In genomic region chr17:44188769-44189145, GRCm38 (mm10) we compare ENCODE assay signal across 8 mouse cellular contexts. TPM values are rescaled to one million over a fixed set of nuclear protein-coding genes. Genes with fewer than 3 reads are reported as not detected.
DNase-seq lines count a peak whose midpoint lies in the region; ATAC-seq and TF ChIP-seq lines count a peak whose summit lies in the region.

No protein-coding gene starts in this region.

- H3K79me2 ChIP-seq in CH12.LX (replicated peaks; ENCODE audit: control insufficient read depth, extremely low read depth, insufficient read depth, poor library complexity, severe bottlenecking), result no peaks in the 10 kb centered on the region

- TF ChIP-seq RAD21 in CH12.LX (IDR thresholded peaks at IDR 0.05; ENCODE audit: low read depth, low read length), result no peak

- no peak for TF ChIP-seq CTCF in CH12.LX (conservative IDR thresholded peaks at IDR 0.05 in 1 of 2, IDR thresholded peaks at IDR 0.05 in 1 of 2; ENCODE audit: low read depth in 2 of 2, low read length in 2 of 2)
- no peak for TF ChIP-seq CTCF in hindbrain, postnatal 0 days (IDR thresholded peaks at IDR 0.05; ENCODE audit: low read depth)

- no peaks in the 10 kb centered on the region for H3K36me3 ChIP-seq in CH12.LX (replicated peaks in 1 of 2; ENCODE audit: control insufficient read depth in 1 of 2, insufficient read depth in 1 of 2, low read length in 1 of 2)
- H3K36me3 ChIP-seq in forebrain, embryonic 16.5 days (ENCODE audit: control insufficient read depth, insufficient read depth), result no peaks in the 10 kb centered on the region
- H3K36me3 ChIP-seq in hindbrain, postnatal 0 days (ENCODE audit: insufficient read depth, low read length), result no peaks in the 10 kb centered on the region
- no peaks in the 10 kb centered on the region for H3K36me3 ChIP-seq in splenic B cell, adult 2 months (ENCODE audit: control insufficient read depth, insufficient read depth, low read length, poor library complexity, severe bottlenecking)

- TF ChIP-seq EP300 in CH12.LX (IDR thresholded peaks at IDR 0.05; ENCODE audit: low read length), result no peak

- H3K4me1 ChIP-seq in CH12.LX (ENCODE audit: control insufficient read depth in 1 of 2, insufficient read depth in 2 of 2), result peaks cover 0 to 7% of the 10 kb centered on the region in 2 experiments; a peak in 2 of 4 replicates
- H3K4me1 ChIP-seq in forebrain, embryonic 16.5 days (replicated peaks; ENCODE audit: control insufficient read depth, insufficient read depth, low read length), result peaks cover 12% of the 10 kb centered on the region
- peaks cover 6% of the 10 kb centered on the region for H3K4me1 ChIP-seq in hindbrain, postnatal 0 days (ENCODE audit: insufficient read depth, low read length)

- in situ Hi-C loops in CH12.LX (cut with MboI; ENCODE audit: low pct_ligation_motif_present, low pct_unique_long_range_greater_than_20kb, low sequenced_read_pairs), result no loop called here

- DNase-seq in adrenal gland, postnatal 10 days, result peak; percentile 30
- no peak for DNase-seq in adrenal gland, postnatal 4 days (ENCODE audit: low spot score in 2 of 2)
- DNase-seq in CH12.LX (ENCODE audit: extremely low read depth), result no peak
- no peak for DNase-seq in hindbrain, postnatal 0 days (ENCODE audit: low spot score)
- peak; percentile 31 to 40 for DNase-seq in lung, postnatal 4 days
- DNase-seq in splenic B cell, adult 2 months (ENCODE audit: low read depth, low spot score), result peak; percentile 44
- no peak for DNase-seq in left cerebral cortex, postnatal 10 days (ENCODE audit: extremely low spot score in 1 of 2, low spot score in 2 of 2)

- WGBS in forebrain, embryonic 16.5 days, result under 1% methylated on average over 24 of the region's 24 CpGs
- WGBS in hindbrain, postnatal 0 days, result 0% methylated on average over 24 of the region's 24 CpGs

- no peak for TF ChIP-seq POLR2A in CH12.LX (IDR thresholded peaks at IDR 0.05; ENCODE audit: low read depth, low read length)

- peaks cover 50% of the 10 kb centered on the region for H3K27me3 ChIP-seq in CH12.LX (replicated peaks)
- peaks cover 7% of the 10 kb centered on the region for H3K27me3 ChIP-seq in forebrain, embryonic 16.5 days (replicated peaks; ENCODE audit: control insufficient read depth, insufficient read depth, low read length)
- 0 out of 2 replicates have a peak, but pooled peaks cover 4% of the 10 kb centered on the region for H3K27me3 ChIP-seq in hindbrain, postnatal 0 days (ENCODE audit: insufficient read depth, low read length)
- no peaks in the 10 kb centered on the region for H3K27me3 ChIP-seq in splenic B cell, adult 2 months (ENCODE audit: control insufficient read depth, insufficient read depth, low read length, poor library complexity, severe bottlenecking)

- intact Hi-C loops in left cerebral cortex, postnatal 10 days (cut with DNase I), result no loop called here

- ATAC-seq in forebrain, embryonic 16.5 days, result no peak
- ATAC-seq in hindbrain, postnatal 0 days, result no peak

- peak overlapping the region in 1 of 3 experiments; percentile 37 for H3K4me3 ChIP-seq in CH12.LX (replicated peaks in 1 of 3; ENCODE audit: low read depth in 2 of 3, low read length in 2 of 3, poor library complexity in 1 of 3)
- H3K4me3 ChIP-seq in forebrain, embryonic 16.5 days (replicated peaks; ENCODE audit: low read length), result peak overlapping the region; percentile 33
- H3K4me3 ChIP-seq in hindbrain, postnatal 0 days (ENCODE audit: low read length), result peak overlapping the region; percentile 48

- H3K9me3 ChIP-seq in CH12.LX (replicated peaks; ENCODE audit: low read length), result peaks cover 8% of the 10 kb centered on the region
- no peaks in the 10 kb centered on the region for H3K9me3 ChIP-seq in forebrain, embryonic 16.5 days (ENCODE audit: control insufficient read depth, low read length)
- H3K9me3 ChIP-seq in hindbrain, postnatal 0 days (ENCODE audit: low read length), result no peaks in the 10 kb centered on the region

- no peak overlapping the region for H3K27ac ChIP-seq in CH12.LX (ENCODE audit: insufficient read depth, low read depth)
- H3K27ac ChIP-seq in forebrain, embryonic 16.5 days (ENCODE audit: low read length), result no peak overlapping the region
- H3K27ac ChIP-seq in hindbrain, postnatal 0 days, result no peak overlapping the region

- peak overlapping the region; percentile 97 for H3K4me2 ChIP-seq in CH12.LX (ENCODE audit: insufficient read depth, low read depth, poor library complexity, severe bottlenecking)
- peak overlapping the region; percentile 60 for H3K4me2 ChIP-seq in forebrain, embryonic 16.5 days (ENCODE audit: low read length)
- peak overlapping the region; percentile 96 for H3K4me2 ChIP-seq in hindbrain, postnatal 0 days (ENCODE audit: low read depth, low read length)

- H3K9ac ChIP-seq in CH12.LX (ENCODE audit: insufficient read depth, low read depth), result 0 out of 2 replicates have a peak overlapping the region, but pooled peaks have one; percentile 9
- no peak overlapping the region for H3K9ac ChIP-seq in forebrain, embryonic 16.5 days (replicated peaks; ENCODE audit: low read depth, low read length)
- H3K9ac ChIP-seq in hindbrain, postnatal 0 days (replicated peaks; ENCODE audit: low read length), result peak overlapping the region; percentile 52

- dilution Hi-C loops in CH12.LX (cut with MboI; ENCODE audit: extremely low pct_ligation_motif_present, extremely low pct_unique_long_range_greater_than_20kb, low sequenced_read_pairs), result no loop called here

TF ChIP-seq in CH12.LX, 34 proteins besides CTCF, POLR2A, EP300 and RAD21:
- TF ChIP-seq SMC3 (IDR thresholded peaks at IDR 0.05; ENCODE audit: low read depth, low read length) (no peak), ZKSCAN1 (IDR thresholded peaks at IDR 0.05; ENCODE audit: borderline replicate concordance, low read depth, low read length) (no peak), MEF2A (IDR thresholded peaks at IDR 0.05; ENCODE audit: borderline replicate concordance, low read depth, low read length) (0 out of 2 replicates have a peak, but pooled peaks have one; percentile 0), SIN3A (IDR thresholded peaks at IDR 0.05; ENCODE audit: low read length) (no peak), RCOR1 (conservative IDR thresholded peaks at IDR 0.05; ENCODE audit: low read depth, low read length) (no peak)

RNA-seq across cellular contexts. Expression of gene Clic5, which starts 0.4 kb away (rescaled TPM):
- total RNA-seq in adrenal gland, postnatal 10 days (2021), result 10 to 100 TPM; 24.1 to 39.0 TPM
- total RNA-seq in adrenal gland, postnatal 4 days (2021), result 10 to 100 TPM in 1 of 2 experiments, 1 to 10 TPM in 1; 7.9 to 11.2 TPM
- total RNA-seq in CH12.LX (2012; rRNA removed), result not detected in 2 replicates
- not detected in 2 replicates for total RNA-seq in CH12.LX (2014; rRNA removed)
- polyA plus RNA-seq in CH12.LX (2012; ENCODE audit: insufficient read length, low read depth), result not detected in 2 replicates
- polyA plus RNA-seq in forebrain, embryonic 16.5 days (2015; fragmentation: Nextera tagmentation; extraction: Ambion mirVana), result 0.18 and 0.25 TPM in 2 replicates
- total RNA-seq in hindbrain, postnatal 0 days (2014; rRNA removed), result 0.78 and 1.5 TPM in 2 replicates
- polyA plus RNA-seq in hindbrain, postnatal 0 days (2015; fragmentation: Nextera tagmentation; extraction: Ambion mirVana), result 0.39 and 0.69 TPM in 2 replicates
- 1 to 10 TPM; 2.3 to 2.7 TPM for total RNA-seq in left cerebral cortex, postnatal 10 days (2021)

Comparison
In these comparisons a context has a peak if more than half of its experiments do, and no peak if none do; other contexts are left out.
1. DNase-seq: peak in adrenal gland, postnatal 10 days (single experiment), lung, postnatal 4 days (2 of 2) and splenic B cell, adult 2 months (single experiment); none in adrenal gland, postnatal 4 days (0 of 2), CH12.LX (single experiment), hindbrain, postnatal 0 days (single experiment) and left cerebral cortex, postnatal 10 days (0 of 2).
2. Peak in every context shown above with its lines, with median percentiles within 50 percentile points of each other: H3K4me2 ChIP-seq.